Mouse (Mus musculus): ENCODE results near the gene Golph3l. TPM values are rescaled to one million over a fixed set of nuclear protein-coding genes. Genes with fewer than 3 reads are reported as not detected.

The Golph3l gene
- polyA plus RNA-seq, 1 experiment from 2014 or later, result 31.1 TPM

DNA sequence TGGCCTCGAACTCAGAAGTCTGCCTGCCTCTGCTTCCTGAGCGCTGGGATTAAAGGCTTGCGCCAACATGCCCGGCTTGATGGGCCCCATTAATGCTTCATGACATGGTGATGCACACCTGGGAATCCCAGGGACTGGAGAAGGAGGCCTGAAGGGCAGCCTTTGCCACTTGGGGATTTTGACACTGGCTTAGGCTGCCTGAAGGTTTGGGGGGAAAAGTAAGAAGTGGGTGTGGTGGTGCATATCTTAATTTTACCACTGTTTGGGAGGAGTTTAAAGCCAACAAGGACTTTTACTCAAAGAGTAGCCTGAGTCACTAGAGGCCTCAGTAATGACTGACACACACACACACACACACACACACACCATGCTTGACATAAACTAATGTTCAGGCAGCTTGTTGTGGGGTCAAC, 76.2 kb downstream of the Golph3l start:
- 89% methylated on average over 4 of the region's 4 CpGs for WGBS
- Histone ChIP-seq H3K4me3 (replicated peaks) (no peak overlapping the region), H3K27me3 (no peaks in the 10 kb centered on the region), H3K9me3 (peaks cover 5% of the 10 kb centered on the region; the same call in 1 of the 2 replicates), H3K27ac (no peak overlapping the region), H3K4me1 (replicated peaks) (peaks cover 46% of the 10 kb centered on the region), H3K9ac (replicated peaks) (no peak overlapping the region), H3K4me2 (no peak overlapping the region), H3K36me3 (peaks cover 82% of the 10 kb centered on the region)
- ATAC-seq (ENCODE audit: insufficient number of reproducible peaks, insufficient read depth, low FRiP score, low TSS enrichment, low read depth), result no peak

DNA sequence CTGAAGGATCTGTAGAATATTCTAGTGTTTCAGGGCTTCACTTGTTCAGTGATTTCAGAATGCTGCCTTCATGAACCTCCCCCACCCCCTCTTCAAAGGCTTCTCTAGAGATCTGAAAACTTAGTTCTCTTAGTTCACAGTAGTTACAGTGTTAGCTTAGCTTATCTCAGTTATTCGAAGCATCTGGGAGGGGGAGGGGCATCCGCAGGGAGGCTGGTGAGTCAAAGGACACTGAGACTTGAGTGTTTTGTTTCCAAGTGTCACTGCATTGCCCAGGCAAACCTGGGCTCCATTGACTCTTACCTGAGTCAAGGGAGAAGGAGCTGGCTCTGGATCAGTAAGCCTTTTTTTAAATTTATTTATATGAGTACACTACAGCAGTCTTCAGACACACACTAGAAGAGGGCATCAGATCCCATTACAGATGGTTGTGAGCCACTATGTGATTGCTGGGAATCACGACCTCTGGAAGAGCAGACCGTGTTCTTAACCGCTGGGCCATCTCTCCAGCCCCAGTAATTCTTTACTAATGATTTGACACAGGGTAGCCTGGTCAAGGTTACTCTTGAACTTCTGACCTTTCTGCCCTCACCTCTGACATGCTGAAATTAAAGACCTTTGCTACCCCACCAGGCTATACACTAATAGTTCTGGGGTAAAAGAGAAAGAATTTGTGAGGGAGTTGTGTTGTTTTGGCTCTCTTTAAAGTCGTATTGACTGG, 77.5 kb downstream of the Golph3l start:
- 39% methylated on average over 6 of the region's 6 CpGs for WGBS
- Histone ChIP-seq H3K4me3 (replicated peaks) (no peak overlapping the region), H3K4me1 (replicated peaks) (peaks cover 34% of the 10 kb centered on the region), H3K4me2 (no peak overlapping the region), H3K9me3 (peaks cover 5% of the 10 kb centered on the region; the same call in 1 of the 2 replicates), H3K27ac (no peak overlapping the region), H3K36me3 (peaks cover 75% of the 10 kb centered on the region), H3K9ac (replicated peaks) (no peak overlapping the region), H3K27me3 (no peaks in the 10 kb centered on the region)
- no peak for ATAC-seq (ENCODE audit: insufficient number of reproducible peaks, insufficient read depth, low FRiP score, low TSS enrichment, low read depth)

GRCm38 (mm10) chr3:95667521-95667920, 78.8 kb downstream of the Golph3l start:
- WGBS, result 69% methylated on average over 4 of the region's 4 CpGs
- no peak overlapping the region for H3K4me3 ChIP-seq (replicated peaks)

GRCm38 (mm10) chr3:95668026-95668425, 79.3 kb downstream of the Golph3l start:
- peaks cover 60% of the 10 kb centered on the region for H3K36me3 ChIP-seq
- H3K4me1 ChIP-seq (replicated peaks), result peaks cover 35% of the 10 kb centered on the region
- 55% methylated on average over 7 of the region's 7 CpGs for WGBS
- no peak overlapping the region for H3K4me3 ChIP-seq (replicated peaks)
- no peaks in the 10 kb centered on the region for H3K27me3 ChIP-seq
- ATAC-seq (ENCODE audit: insufficient number of reproducible peaks, insufficient read depth, low FRiP score, low TSS enrichment, low read depth), result no peak
- peaks cover 5% of the 10 kb centered on the region; the same call in 1 of the 2 replicates for H3K9me3 ChIP-seq
- H3K27ac ChIP-seq, result peak overlapping the region; percentile 77
- H3K9ac ChIP-seq (replicated peaks), result no peak overlapping the region
- no peak overlapping the region; the same call in 1 of the 2 replicates for H3K4me2 ChIP-seq

More at GRCm38 (mm10) chr3:95667521-95667920, 78.8 kb downstream of the Golph3l start:
- ATAC-seq (ENCODE audit: insufficient number of reproducible peaks, insufficient read depth, low FRiP score, low TSS enrichment, low read depth), result no peak
- Histone ChIP-seq H3K4me1 (replicated peaks) (peaks cover 33% of the 10 kb centered on the region), H3K27ac (peak overlapping the region; percentile 77), H3K9me3 (peaks cover 5% of the 10 kb centered on the region; the same call in 1 of the 2 replicates), H3K36me3 (peaks cover 65% of the 10 kb centered on the region), H3K27me3 (no peaks in the 10 kb centered on the region), H3K9ac (replicated peaks) (no peak overlapping the region), H3K4me2 (no peak overlapping the region; the same call in 1 of the 2 replicates)

Other genes with a start within 250 kb of the Golph3l start
- 63.7 and 67.2 TPM in 2 replicates for gene Setdb1, start 231.7 kb upstream of the Golph3l start, polyA plus RNA-seq (2016; fragmentation: Nextera tagmentation; extraction: Ambion mirVana)
- gene 4930558C23Rik, start 186.1 kb upstream of the Golph3l start, polyA plus RNA-seq (2016; fragmentation: Nextera tagmentation; extraction: Ambion mirVana), result not detected in 2 replicates
- 49.4 and 56.6 TPM in 2 replicates for gene Arnt, start 154.5 kb upstream of the Golph3l start, polyA plus RNA-seq (2016; fragmentation: Nextera tagmentation; extraction: Ambion mirVana)
- gene Ctsk, start 89.7 kb upstream of the Golph3l start, polyA plus RNA-seq (2016; fragmentation: Nextera tagmentation; extraction: Ambion mirVana), result 7.9 and 10.1 TPM in 2 replicates
- 6.1 and 6.9 TPM in 2 replicates for gene Ctss, start 62.1 kb upstream of the Golph3l start, polyA plus RNA-seq (2016; fragmentation: Nextera tagmentation; extraction: Ambion mirVana)
- not detected in 2 replicates for gene Hormad1, start 29.3 kb upstream of the Golph3l start, polyA plus RNA-seq (2016; fragmentation: Nextera tagmentation; extraction: Ambion mirVana)
- 82.6 and 90.0 TPM in 2 replicates for gene Ensa, start 36.1 kb downstream of the Golph3l start, polyA plus RNA-seq (2016; fragmentation: Nextera tagmentation; extraction: Ambion mirVana)
- 69.9 and 75.7 TPM in 2 replicates for gene Mcl1, start 69.9 kb downstream of the Golph3l start, polyA plus RNA-seq (2016; fragmentation: Nextera tagmentation; extraction: Ambion mirVana)
- 0.71 and 1.4 TPM in 2 replicates for gene Adamtsl4, start 99.0 kb downstream of the Golph3l start, polyA plus RNA-seq (2016; fragmentation: Nextera tagmentation; extraction: Ambion mirVana)
- gene Ecm1, start 150.6 kb downstream of the Golph3l start, polyA plus RNA-seq (2016; fragmentation: Nextera tagmentation; extraction: Ambion mirVana), result 4.1 and 4.4 TPM in 2 replicates
- gene Tars2, start 171.3 kb downstream of the Golph3l start, polyA plus RNA-seq (2016; fragmentation: Nextera tagmentation; extraction: Ambion mirVana), result 56.9 and 60.5 TPM in 2 replicates
- 26.5 and 27.8 TPM in 2 replicates for gene Rprd2, start 229.9 kb downstream of the Golph3l start, polyA plus RNA-seq (2016; fragmentation: Nextera tagmentation; extraction: Ambion mirVana)